Mouse (Mus musculus) skeletal muscle tissue, adult 2 months (tissue): Measurements from ENCODE around the gene A730061H03Rik.

Experiments used
- DNase-seq: peaks from one replicate; pipeline ENCODE4 v3.0.0-alpha.2; 2012; ENCODE audit warnings: low read depth, low spot score

A730061H03Rik gene

GRCm38 (mm10) chr14:55581981-55582681, 21.9 kb upstream of the A730061H03Rik start:
- DNase-seq, result no peak

GRCm38 (mm10) chr14:55580731-55581130, 20.5 kb upstream of the A730061H03Rik start:
- no peak for DNase-seq

- DNase-seq, result no peak
Measured at GRCm38 (mm10) chr14:55579511-55580496, 19.6 kb upstream of the A730061H03Rik start.

DNA sequence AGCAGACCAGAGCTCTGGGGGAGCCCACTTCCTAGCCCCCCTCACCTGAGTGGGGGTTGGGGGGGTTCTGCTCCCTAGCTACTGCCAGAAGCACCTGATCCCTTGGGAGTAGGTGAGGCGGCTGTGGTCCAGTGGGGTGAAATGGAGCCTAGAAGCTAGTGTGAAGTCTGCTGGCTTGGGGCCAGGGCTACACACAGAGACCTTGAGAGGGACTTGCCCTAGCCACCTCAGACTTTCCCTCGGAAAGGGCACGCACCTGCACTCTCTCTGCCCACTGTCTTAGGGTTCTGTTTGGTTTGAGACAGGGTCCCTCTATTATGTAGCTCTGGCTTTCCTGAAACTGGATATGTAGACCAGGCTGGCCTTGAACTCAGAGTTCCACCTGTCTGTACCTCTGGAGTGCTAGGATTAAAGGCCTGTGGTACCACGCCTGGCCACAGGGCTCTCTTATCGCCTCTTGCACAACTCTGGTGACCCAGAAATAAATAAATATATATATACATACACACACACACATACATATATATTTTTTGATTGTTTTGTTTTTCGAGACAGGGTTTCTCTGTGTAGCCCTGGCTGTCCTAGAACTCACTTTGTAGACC, 18.6 kb upstream of the A730061H03Rik start:
- peak; percentile 85 for DNase-seq

- DNase-seq, result peak; percentile 63
Measured at GRCm38 (mm10) chr14:55577871-55578667, 17.9 kb upstream of the A730061H03Rik start, which contains the start of gene Psme1. Psme1 (plus strand) TSS chr14:55578123.

DNA sequence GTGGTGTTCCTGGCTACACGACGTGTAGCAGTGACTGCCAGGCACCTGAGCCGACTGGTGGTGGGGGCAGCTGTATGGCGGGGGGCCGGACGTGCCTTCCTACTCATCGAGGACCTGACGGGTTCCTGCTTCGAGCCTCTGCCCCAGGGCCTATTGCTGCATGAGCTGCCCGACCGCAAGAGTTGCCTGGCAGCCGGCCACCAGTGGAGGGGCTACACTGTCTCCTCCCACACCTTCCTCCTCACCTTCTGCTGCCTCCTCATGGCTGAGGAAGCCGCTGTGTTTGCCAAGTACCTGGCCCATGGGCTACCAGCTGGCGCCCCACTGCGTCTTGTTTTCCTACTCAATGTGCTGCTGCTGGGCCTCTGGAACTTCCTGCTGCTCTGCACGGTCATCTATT, 16.2 kb upstream of the A730061H03Rik start:
- peak; percentile 56 for DNase-seq

GRCm38 (mm10) chr14:55575711-55576110, 15.5 kb upstream of the A730061H03Rik start:
- peak; percentile 65 for DNase-seq

DNA sequence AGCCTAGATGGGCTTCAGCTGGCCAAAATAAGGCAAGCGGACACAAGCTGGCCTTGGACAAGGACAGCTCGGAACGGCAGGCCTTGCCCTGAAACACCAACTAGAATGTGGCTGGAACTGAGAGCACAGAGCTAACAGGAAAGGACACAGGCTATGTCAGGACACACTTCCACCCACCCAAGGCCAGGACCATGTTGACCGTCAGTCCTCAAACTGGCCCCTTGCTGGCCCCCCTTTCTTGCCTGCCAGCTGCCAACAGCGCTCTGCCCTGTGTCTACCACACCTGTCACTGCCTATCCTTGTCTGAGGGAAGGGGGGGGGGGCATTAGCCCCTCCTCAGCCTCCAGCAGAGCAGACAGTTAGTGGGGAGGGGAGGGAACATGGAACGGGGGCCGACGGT, 15.1 kb upstream of the A730061H03Rik start, which contains the start of gene Fitm1:
TSS of gene Fitm1 (plus strand) at position 316 of the 400 bp plus-strand sequence.
- peak; percentile 94 for DNase-seq

- DNase-seq, result no peak
Measured at GRCm38 (mm10) chr14:55571760-55572159, 11.6 kb upstream of the A730061H03Rik start.

- no peak for DNase-seq
Measured at GRCm38 (mm10) chr14:55570588-55570987, 10.4 kb upstream of the A730061H03Rik start.

- DNase-seq, result no peak
Measured at GRCm38 (mm10) chr14:55567496-55567895, 7.3 kb upstream of the A730061H03Rik start.

GRCm38 (mm10) chr14:55565748-55566147, 5.5 kb upstream of the A730061H03Rik start:
- no peak for DNase-seq

GRCm38 (mm10) chr14:55563249-55563648, 3.0 kb upstream of the A730061H03Rik start:
- DNase-seq, result no peak

DNA sequence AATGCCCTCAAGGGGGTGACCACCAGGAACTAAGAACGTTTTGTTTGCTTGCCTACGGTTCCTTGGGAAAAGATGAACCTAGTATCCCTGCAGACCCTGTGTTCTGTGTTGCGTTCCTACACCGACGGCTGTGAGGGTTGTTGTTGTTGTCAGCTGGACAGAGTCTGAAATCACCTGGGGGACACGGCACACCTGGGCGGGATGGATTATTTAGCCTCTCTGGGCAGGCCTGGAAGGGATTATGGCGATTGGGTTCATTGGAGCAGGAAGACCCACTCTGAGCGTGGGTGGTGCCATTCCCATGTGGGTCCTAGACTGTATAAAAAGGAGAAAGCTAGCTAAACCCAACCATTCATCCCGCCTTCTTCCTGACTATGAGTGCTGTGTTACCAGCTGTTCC, 1.7 kb upstream of the A730061H03Rik start:
- DNase-seq, result no peak

GRCm38 (mm10) chr14:55559799-55560201, 406 bp downstream of the A730061H03Rik start, which contains the start of gene Dcaf11:
Dcaf11 (plus strand) TSS chr14:55560006.
- peak; percentile 95 for DNase-seq

DNA sequence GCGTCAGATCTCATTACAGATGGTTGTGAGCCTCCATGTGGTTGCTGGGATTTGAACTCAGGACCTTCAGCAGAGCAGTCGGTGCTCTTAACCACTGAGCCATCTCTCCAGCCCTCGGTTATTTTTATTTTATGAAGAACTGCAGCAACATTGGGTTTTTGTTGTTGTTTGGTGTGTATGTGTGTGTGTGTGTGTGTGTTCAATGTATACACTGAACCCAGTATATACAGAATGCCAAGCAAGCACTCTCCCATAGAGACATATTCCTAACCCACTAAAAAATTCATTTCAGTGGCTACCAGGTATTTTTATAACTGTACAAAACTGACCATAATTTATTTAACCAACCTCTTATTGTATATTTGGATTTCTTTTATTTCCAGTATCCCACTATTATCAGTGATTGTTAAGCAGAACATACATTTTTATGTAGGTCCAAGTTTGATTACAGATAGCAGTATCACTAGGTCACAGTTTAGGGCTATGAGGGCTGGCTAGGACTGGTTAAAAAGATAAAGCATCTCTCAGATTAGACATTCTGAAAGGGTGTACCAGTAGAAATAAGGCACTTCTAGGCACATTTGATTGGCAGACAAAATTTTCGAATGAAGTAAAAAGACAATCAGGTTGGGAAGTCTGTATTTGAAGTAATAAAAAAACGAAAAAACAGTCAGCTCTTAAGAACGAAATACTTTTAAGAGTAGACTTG, 1.3 kb downstream of the A730061H03Rik start:
- no peak for DNase-seq

DNA sequence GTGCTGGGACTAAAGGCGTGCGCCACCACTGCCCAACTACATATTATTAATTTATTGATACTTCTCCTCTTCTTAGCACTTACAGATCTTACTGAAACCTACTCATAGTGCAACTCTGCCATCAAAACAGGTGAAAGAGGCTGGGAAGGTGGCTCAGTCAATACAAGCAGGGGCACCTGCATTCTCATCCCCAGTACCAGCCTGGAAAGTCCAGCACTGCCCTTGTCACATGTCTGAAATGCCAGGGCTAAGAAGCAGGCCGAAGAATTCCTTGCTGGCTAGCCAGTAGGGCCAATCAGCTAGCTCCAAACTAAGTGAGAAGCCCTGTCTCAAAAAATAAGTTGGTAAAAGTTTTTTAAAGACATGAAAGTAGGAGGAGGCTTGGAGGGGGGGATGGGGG, 2.6 kb downstream of the A730061H03Rik start:
- DNase-seq, result no peak

- peak; percentile 78 for DNase-seq
Measured at GRCm38 (mm10) chr14:55557003-55557402, 3.2 kb downstream of the A730061H03Rik start.

GRCm38 (mm10) chr14:55555788-55556187, 4.4 kb downstream of the A730061H03Rik start:
- no peak for DNase-seq

- DNase-seq, result no peak
Measured at GRCm38 (mm10) chr14:55554635-55555034, 5.6 kb downstream of the A730061H03Rik start.
